In genomic region chr7:36694642-36695191, GRCm38 (mm10) we compare ENCODE assay signal across 9 mouse cellular contexts. TPM values are rescaled to one million over a fixed set of nuclear protein-coding genes. Genes with fewer than 3 reads are reported as not detected.
DNase-seq lines count a peak whose midpoint lies in the region; ATAC-seq and TF ChIP-seq lines count a peak whose summit lies in the region.
"Had no signal": no experiment of that assay in that cellular context is flagged by ENCODE, and none has a peak within 500 bp of the region (broad histone marks: within the 10 kb centered on the region; RNA-seq: fewer than 3 reads in every experiment).

No protein-coding gene starts in this region.

- peak overlapping the region; percentile 96 for H3K4me2 ChIP-seq in lung, embryonic 14.5 days
- peak overlapping the region; percentile 94 for H3K4me2 ChIP-seq in forebrain, embryonic 15.5 days (replicated peaks)
- H3K4me2 ChIP-seq in neural tube, embryonic 15.5 days = peak overlapping the region; percentile 96

- H3K9me3 ChIP-seq in lung, embryonic 14.5 days (ENCODE audit: low read depth, low read length) = no peaks in the 10 kb centered on the region
- H3K9me3 ChIP-seq in forebrain, embryonic 15.5 days = no peaks in the 10 kb centered on the region
- no peaks in the 10 kb centered on the region for H3K9me3 ChIP-seq in limb, embryonic 10.5 days (replicated peaks)
- H3K9me3 ChIP-seq in neural tube, embryonic 15.5 days (replicated peaks) = no peaks in the 10 kb centered on the region

- no peak overlapping the region; the same call in 1 of the 2 replicates for H3K27ac ChIP-seq in lung, embryonic 14.5 days (ENCODE audit: low read depth)
- H3K27ac ChIP-seq in forebrain, embryonic 15.5 days (replicated peaks) = no peak overlapping the region
- no peak overlapping the region for H3K27ac ChIP-seq in limb, embryonic 10.5 days
- H3K27ac ChIP-seq in neural tube, embryonic 15.5 days (replicated peaks) = peak overlapping the region; percentile 96
- H3K27ac ChIP-seq in cerebellum, adult 2 months (ENCODE audit: insufficient read depth, low read length) = no peak overlapping the region

- H3K27me3 ChIP-seq in lung, embryonic 14.5 days (ENCODE audit: insufficient read depth, low read length) = peaks cover 36% of the 10 kb centered on the region
- H3K27me3 ChIP-seq in forebrain, embryonic 15.5 days = peaks cover 58% of the 10 kb centered on the region
- H3K27me3 ChIP-seq in limb, embryonic 10.5 days (ENCODE audit: low read depth, poor library complexity, severe bottlenecking) = peaks cover 61% of the 10 kb centered on the region
- H3K27me3 ChIP-seq in neural tube, embryonic 15.5 days (replicated peaks) = peaks cover 18% of the 10 kb centered on the region
- no peaks in the 10 kb centered on the region; the same call in 1 of the 2 replicates for H3K27me3 ChIP-seq in cerebellum, adult 2 months (ENCODE audit: control insufficient read depth, insufficient read depth, low read length)

- H3K36me3 ChIP-seq in lung, embryonic 14.5 days (ENCODE audit: insufficient read depth) = no peaks in the 10 kb centered on the region
- H3K36me3 ChIP-seq in forebrain, embryonic 15.5 days = no peaks in the 10 kb centered on the region
- H3K36me3 ChIP-seq in limb, embryonic 10.5 days = no peaks in the 10 kb centered on the region
- H3K36me3 ChIP-seq in neural tube, embryonic 15.5 days = no peaks in the 10 kb centered on the region

- 12% methylated on average over 7 of the region's 7 CpGs for WGBS in lung, embryonic 14.5 days
- WGBS in lung, adult 2 months = 55% methylated on average over 7 of the region's 7 CpGs
- 15% methylated on average over 7 of the region's 7 CpGs for WGBS in forebrain, embryonic 15.5 days
- 5% methylated on average over 7 of the region's 7 CpGs for WGBS in limb, embryonic 10.5 days
- WGBS in neural tube, embryonic 15.5 days = 17% methylated on average over 7 of the region's 7 CpGs
- WGBS in cerebellum, adult 2 months = 64% methylated on average over 7 of the region's 7 CpGs

- ATAC-seq in lung, embryonic 14.5 days (ENCODE audit: insufficient read depth) = no peak
- no peak for ATAC-seq in forebrain, embryonic 15.5 days (replicated peaks)
- ATAC-seq in neural tube, embryonic 15.5 days (ENCODE audit: low FRiP score) = no peak

- no peak for TF ChIP-seq POLR2A in lung, adult 2 months (IDR thresholded peaks at IDR 0.05; ENCODE audit: borderline replicate concordance, extremely low read depth, low read depth, low read length)
- no peak for TF ChIP-seq POLR2A in cerebellum, adult 2 months (IDR thresholded peaks at IDR 0.05; ENCODE audit: borderline replicate concordance, insufficient read depth, low read length)

- H3K4me1 ChIP-seq in lung, embryonic 14.5 days (ENCODE audit: insufficient read depth) = peaks cover 29% of the 10 kb centered on the region
- peaks cover 7% of the 10 kb centered on the region for H3K4me1 ChIP-seq in lung, adult 2 months (ENCODE audit: control insufficient read depth, insufficient read depth, low read length)
- peaks cover 47% of the 10 kb centered on the region for H3K4me1 ChIP-seq in forebrain, embryonic 15.5 days
- H3K4me1 ChIP-seq in limb, embryonic 10.5 days = peaks cover 63% of the 10 kb centered on the region
- H3K4me1 ChIP-seq in neural tube, embryonic 15.5 days = peaks cover 59% of the 10 kb centered on the region
- H3K4me1 ChIP-seq in cerebellum, adult 2 months (ENCODE audit: control insufficient read depth, insufficient read depth, low read length) = 0 out of 2 replicates have a peak, but pooled peaks cover 5% of the 10 kb centered on the region

- DNase-seq in lung, embryonic 14.5 days = no peak
- no peak for DNase-seq in lung, adult 2 months
- peak; percentile 36 for DNase-seq in limb, embryonic 10.5 days (ENCODE audit: low spot score)
- DNase-seq in cerebellum, adult 2 months = no peak
- no peak for DNase-seq in right cerebral cortex, postnatal 25 days
- DNase-seq in embryo, embryonic 9.5 days (ENCODE audit: extremely low spot score) = no peak
- DNase-seq: adrenal gland, postnatal 14 days had no signal

- peak overlapping the region; percentile 75 for H3K4me3 ChIP-seq in lung, embryonic 14.5 days (ENCODE audit: low read depth, low read length)
- no peak overlapping the region for H3K4me3 ChIP-seq in lung, adult 2 months (replicated peaks; ENCODE audit: extremely low read depth, low read depth, low read length)
- peak overlapping the region; percentile 90 for H3K4me3 ChIP-seq in forebrain, embryonic 15.5 days
- peak overlapping the region; percentile 87 for H3K4me3 ChIP-seq in limb, embryonic 10.5 days
- peak overlapping the region; percentile 85 for H3K4me3 ChIP-seq in neural tube, embryonic 15.5 days (replicated peaks)
- H3K4me3 ChIP-seq in cerebellum, adult 2 months (replicated peaks; ENCODE audit: insufficient read depth, low read depth, low read length) = no peak overlapping the region

- no peak for TF ChIP-seq CTCF in lung, embryonic 14.5 days (IDR thresholded peaks at IDR 0.05; ENCODE audit: low read depth)
- no peak for TF ChIP-seq CTCF in lung, adult 2 months (IDR thresholded peaks at IDR 0.05; ENCODE audit: insufficient read depth, low read length)
- no peak for TF ChIP-seq CTCF in cerebellum, adult 2 months (IDR thresholded peaks at IDR 0.05; ENCODE audit: borderline replicate concordance, insufficient read depth, low read depth, low read length)

- peak overlapping the region; percentile 81 for H3K9ac ChIP-seq in lung, embryonic 14.5 days
- no peak overlapping the region for H3K9ac ChIP-seq in forebrain, embryonic 15.5 days (replicated peaks)
- peak overlapping the region; percentile 84 for H3K9ac ChIP-seq in neural tube, embryonic 15.5 days (replicated peaks)

RNA-seq across cellular contexts. Expression of gene Tshz3, which starts 3.2 kb away (rescaled TPM):
- polyA plus RNA-seq in lung, embryonic 14.5 days (2014; fragmentation: Nextera tagmentation; extraction: Ambion mirVana) = 21.1 and 23.3 TPM in 2 replicates
- 3.2 and 5.1 TPM in 2 replicates for polyA plus RNA-seq in lung, adult 2 months (2012; rRNA removed)
- 20.0 and 20.8 TPM in 2 replicates for polyA plus RNA-seq in forebrain, embryonic 15.5 days (2015; fragmentation: Nextera tagmentation; extraction: Ambion mirVana)
- polyA plus RNA-seq in limb, embryonic 10.5 days (2016; fragmentation: Nextera tagmentation; extraction: Ambion mirVana) = 9.2 and 10.6 TPM in 2 replicates
- polyA plus RNA-seq in neural tube, embryonic 15.5 days (2015; fragmentation: Nextera tagmentation; extraction: Ambion mirVana) = 56.8 and 62.7 TPM in 2 replicates
- 12.5 and 13.5 TPM in 2 replicates for polyA plus RNA-seq in cerebellum, adult 2 months (2012; rRNA removed)

Comparison
In these comparisons a context has a peak if more than half of its experiments do, and no peak if none do; other contexts are left out.
1. H3K4me3 ChIP-seq: peak in lung, embryonic 14.5 days (single experiment), forebrain, embryonic 15.5 days (single experiment), limb, embryonic 10.5 days (single experiment) and neural tube, embryonic 15.5 days (single experiment); none in lung, adult 2 months (single experiment) and cerebellum, adult 2 months (single experiment).
2. Peak in every context shown above with its lines, with median percentiles within 50 percentile points of each other: H3K4me2 ChIP-seq.